Mouse (Mus musculus): Measurements from ENCODE around the gene Sctr.

DNA sequence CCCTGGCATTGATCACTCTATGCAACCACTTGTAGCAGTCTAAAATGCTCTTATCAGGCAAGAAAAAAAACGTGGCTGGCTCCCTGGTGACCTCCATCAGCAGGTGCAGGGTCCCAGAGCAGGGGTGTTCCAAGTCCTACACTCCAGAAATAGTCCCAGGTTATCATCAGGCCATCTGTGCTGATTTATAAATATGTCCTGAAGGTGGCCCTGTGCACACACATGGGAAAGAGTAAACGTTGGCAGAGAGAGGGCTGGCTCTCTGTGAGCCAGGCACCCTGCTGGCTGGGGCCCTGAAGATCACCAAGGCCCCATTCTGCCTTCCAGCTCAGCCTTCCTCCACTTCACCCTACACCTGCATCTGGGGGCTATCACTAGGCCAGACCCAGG lies 18.4 kb downstream of the Sctr start:
- TF ChIP-seq POLR2A (IDR thresholded peaks at IDR 0.05; ENCODE audit: extremely low read depth, insufficient read depth, low read length) (no peak), CTCF (IDR thresholded peaks at IDR 0.05; ENCODE audit: low read depth, low read length) (no peak)
